Mouse (Mus musculus) effector memory CD4-positive, alpha-beta T cell, adult 5 months (primary cell): ENCODE results near the gene Dpep1. TPM values are rescaled to one million over a fixed set of nuclear protein-coding genes. Genes with fewer than 3 reads are reported as not detected.

Source experiments
- polyA plus RNA-seq: library from polyadenylated mRNA; unstranded; fragments of 100-300 nt; shearing (Covaris generic); gene quantifications from one replicate; pipeline ENCODE4 v1.2.1, GENCODE M21; 2017

Dpep1 gene
- polyA plus RNA-seq = not detected

GRCm38 (mm10) chr8:123185566-123186409 lies at the start of gene Dpep1:
Gene Dpep1, plus strand, starts transcription at chr8:123186242.

DNA sequence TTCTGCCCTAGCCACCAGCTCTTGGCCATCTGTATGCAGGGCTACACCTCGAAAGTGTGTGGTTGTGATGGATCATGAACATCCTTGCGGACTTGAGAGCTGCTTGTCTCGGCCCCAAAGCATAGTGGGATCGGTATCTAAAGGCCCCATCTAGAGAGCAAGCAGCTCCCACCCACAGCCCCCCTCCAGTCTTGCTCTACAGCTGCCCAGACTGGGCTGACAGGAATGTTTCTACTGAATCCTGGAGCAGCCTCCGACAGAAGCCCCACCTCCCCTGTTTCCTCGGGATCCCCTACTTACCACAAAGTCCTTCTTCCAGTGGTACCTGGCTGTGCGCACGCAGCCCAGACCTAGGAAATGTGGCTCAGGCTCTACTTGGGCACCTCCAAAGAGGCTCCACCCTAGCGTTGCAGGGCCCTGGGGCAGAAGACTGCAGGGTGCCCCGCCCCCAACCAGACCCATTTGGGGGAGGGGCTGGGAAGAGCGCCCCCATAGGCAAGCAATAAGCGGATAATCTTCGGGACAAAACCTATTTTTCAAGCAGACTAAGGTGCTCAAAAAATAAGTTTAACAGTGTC lies 28.1 kb upstream of the Dpep1 start, which contains the start of gene Sult5a1:
Gene Sult5a1, minus strand, starts transcription at position 428 of the 578 bp plus-strand sequence.

GRCm38 (mm10) chr8:123212321-123213117 lies 26.5 kb downstream of the Dpep1 start, which contains the start of the genes Chmp1a and Spata33:
Gene Chmp1a, minus strand, starts transcription at chr8:123212763.
Gene Spata33, plus strand, starts transcription at chr8:123212832.

DNA sequence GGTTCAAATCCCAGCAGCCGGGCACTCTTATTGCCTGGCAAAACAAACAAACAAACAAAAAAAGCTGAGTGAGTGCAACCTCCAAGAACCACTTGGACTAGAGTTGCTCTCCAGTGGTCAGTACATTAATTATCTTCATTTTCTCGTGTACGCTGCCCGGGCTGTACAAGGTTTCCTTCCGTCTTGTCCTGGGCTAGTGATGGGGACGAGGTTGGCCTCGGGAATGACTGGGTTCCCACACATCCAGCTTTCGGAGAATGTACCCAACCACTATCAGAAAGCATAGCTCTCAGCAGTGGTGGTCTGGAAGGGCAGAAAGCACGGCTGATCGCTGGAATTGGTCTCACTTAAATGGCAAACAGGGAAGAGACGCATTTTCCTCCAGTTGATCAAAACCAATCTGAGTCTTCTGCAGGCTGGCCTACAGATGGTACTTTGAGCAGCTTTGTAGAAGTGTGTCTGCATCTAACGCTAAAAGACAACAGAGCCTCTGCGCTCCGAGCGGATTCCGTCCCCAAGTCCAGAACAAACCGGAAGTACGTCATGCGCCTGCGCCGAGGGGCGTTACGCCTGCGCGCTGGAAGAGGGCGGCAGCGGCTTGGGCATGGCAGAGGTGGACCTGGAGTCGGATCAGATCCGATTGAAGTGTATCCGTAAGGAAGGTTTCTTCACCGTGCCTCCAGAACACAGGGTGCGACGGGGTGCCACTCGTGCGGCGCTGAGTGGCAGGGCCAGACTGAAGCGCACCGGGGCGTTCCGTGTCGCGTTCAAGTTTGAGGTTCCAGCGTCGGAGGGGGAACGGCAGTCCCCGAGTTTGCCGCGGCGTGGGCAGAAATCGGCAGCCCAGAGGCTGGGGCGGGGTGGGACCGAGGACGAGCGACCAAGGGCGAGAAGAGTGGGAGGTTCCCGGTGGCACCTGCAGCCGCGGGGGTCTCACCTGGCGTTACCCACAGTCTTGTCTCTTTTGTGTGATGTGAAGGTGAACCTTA lies 38.5 kb downstream of the Dpep1 start, which contains the start of gene Cdk10:
Gene Cdk10, plus strand, starts transcription at position 565 of the 989 bp plus-strand sequence.

DNA sequence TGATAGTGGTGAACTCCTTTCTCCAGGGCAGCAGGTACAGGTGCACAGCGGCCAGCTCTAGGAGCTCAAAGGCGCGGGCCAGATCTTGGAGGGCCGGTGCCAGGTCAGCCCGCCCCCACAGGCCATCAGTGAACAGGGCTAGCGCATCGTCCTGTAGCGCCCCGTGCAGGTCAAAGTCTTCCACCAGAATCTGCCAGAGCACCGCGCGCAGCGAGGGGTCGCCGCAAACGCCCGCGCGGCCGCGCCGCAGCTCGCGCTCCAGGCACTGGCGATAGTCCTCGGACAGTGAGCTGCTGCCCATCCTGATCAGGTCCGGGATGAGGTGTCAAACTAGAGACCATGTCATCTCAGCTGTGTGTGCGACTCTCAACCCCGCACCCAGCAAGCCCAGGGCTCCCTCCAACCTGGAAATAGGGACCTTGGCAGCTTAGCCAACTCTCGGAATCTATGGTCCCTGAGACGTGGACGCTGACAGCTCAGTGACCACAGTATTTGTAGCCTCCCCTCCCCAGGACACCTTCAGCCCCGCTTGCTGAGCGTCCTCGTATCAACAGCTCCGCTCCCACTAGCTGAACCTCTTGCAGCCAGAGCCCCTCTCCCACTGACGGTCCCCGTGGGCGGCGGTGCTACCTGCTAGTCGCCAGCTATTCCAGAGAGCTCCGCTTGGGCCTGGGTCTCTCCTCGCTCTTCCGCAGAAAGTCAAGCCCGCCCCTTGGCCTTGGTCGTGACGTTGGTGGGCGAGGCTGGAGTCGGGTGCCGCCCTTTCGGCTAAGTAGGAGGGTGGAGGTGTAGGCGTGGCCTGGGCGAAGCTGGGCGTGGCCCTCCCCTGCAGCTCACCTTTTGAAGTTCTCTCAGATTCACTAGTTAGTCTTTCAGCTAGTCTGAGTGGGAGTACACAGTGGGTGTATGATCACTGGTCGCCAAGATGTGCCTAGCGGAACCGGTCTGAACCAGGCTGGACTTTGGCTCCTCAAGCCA lies 49.8 kb downstream of the Dpep1 start, which contains the start of gene Spata2l:
Gene Spata2l, minus strand, starts transcription at position 714 of the 978 bp plus-strand sequence.

Other genes with a start within 250 kb of the Dpep1 start
- 354 TPM for gene Ankrd11, start 144.0 kb upstream of the Dpep1 start, polyA plus RNA-seq
- 79.6 TPM for gene Spg7, start 123.3 kb upstream of the Dpep1 start, polyA plus RNA-seq
- 942 TPM for gene Rpl13, start 83.9 kb upstream of the Dpep1 start, polyA plus RNA-seq
- gene Cpne7, start 68.9 kb upstream of the Dpep1 start, polyA plus RNA-seq = 24.0 TPM
- gene Sult5a1, start 27.9 kb upstream of the Dpep1 start, polyA plus RNA-seq = 0.21 TPM
- 129 TPM for gene Chmp1a, start 26.5 kb downstream of the Dpep1 start, polyA plus RNA-seq
- not detected for gene Spata33, start 26.6 kb downstream of the Dpep1 start, polyA plus RNA-seq
- gene Cdk10, start 38.6 kb downstream of the Dpep1 start, polyA plus RNA-seq = 18.5 TPM
- 7.1 TPM for gene Spata2l, start 50.0 kb downstream of the Dpep1 start, polyA plus RNA-seq
- gene Zfp276, start 68.0 kb downstream of the Dpep1 start, polyA plus RNA-seq = 28.2 TPM
- gene Vps9d1, start 68.1 kb downstream of the Dpep1 start, polyA plus RNA-seq = 16.4 TPM
- gene Fanca, start 132.3 kb downstream of the Dpep1 start, polyA plus RNA-seq = 5.9 TPM
- gene Spire2, start 146.5 kb downstream of the Dpep1 start, polyA plus RNA-seq = not detected
- gene Tcf25, start 187.5 kb downstream of the Dpep1 start, polyA plus RNA-seq = 376 TPM
- not detected for gene Mc1r, start 220.9 kb downstream of the Dpep1 start, polyA plus RNA-seq
- 0.62 TPM for gene Tubb3, start 225.2 kb downstream of the Dpep1 start, polyA plus RNA-seq
- gene Def8, start 237.3 kb downstream of the Dpep1 start, polyA plus RNA-seq = 10.2 TPM